Mouse (Mus musculus): ENCODE data around the gene Hacl1. TPM values are rescaled to one million over a fixed set of nuclear protein-coding genes. Genes with fewer than 3 reads are reported as not detected.

Hacl1 gene
- polyA plus RNA-seq, 1 experiment from 2014 or later: 9.7 TPM

DNA sequence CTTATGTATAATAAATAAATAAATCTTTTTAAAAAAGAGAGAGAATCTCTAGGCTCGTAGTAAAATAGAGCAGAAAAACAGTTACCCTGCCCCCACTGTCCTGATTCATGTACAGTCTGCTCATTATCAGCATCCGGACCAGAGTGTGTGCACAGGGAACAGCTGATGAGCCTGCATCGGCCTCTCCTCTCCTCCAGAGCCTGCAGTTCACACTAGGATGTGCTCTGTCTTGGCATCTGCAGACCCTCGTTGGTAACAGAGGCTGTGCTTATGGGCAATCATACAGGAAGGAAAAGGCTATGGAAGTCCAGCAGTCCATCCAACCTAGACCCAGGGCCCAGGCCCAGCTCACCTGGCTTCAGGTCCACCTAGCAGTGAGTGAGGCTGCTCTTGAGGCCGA lies 11.0 kb upstream of the Hacl1 start:
- Histone ChIP-seq H3K36me3 (no peaks in the 10 kb centered on the region), H3K4me1 (replicated peaks) (peaks cover 16% of the 10 kb centered on the region), H3K4me2 (no peak overlapping the region), H3K9ac (no peak overlapping the region), H3K27me3 (no peaks in the 10 kb centered on the region), H3K9me3 (replicated peaks) (no peaks in the 10 kb centered on the region), H3K27ac (no peak overlapping the region), H3K4me3 (no peak overlapping the region)
- ATAC-seq (replicated peaks; ENCODE audit: insufficient number of reproducible peaks, insufficient read depth, low FRiP score, low read depth): no peak
- WGBS: 44% methylated on average over 5 of the region's 5 CpGs

DNA sequence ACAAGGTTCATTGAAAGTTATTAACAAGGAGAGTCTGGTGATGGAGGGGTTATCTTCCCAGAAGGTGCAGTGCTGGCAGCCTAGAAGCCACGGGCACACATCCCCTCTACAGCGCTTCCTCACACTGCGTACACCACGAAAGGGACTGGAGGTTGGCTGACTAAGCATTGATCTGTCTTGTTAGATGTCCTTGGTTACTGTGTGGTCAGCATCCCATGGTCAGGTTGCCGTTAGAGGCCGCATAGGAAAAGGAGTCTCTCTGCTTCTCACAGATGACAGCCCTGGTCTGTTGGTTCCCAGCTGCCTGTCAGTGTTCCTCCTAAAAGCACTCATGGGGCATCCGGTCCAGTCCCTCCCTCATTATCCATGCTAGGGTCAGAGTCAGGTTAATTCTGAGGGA lies 10.1 kb upstream of the Hacl1 start:
- ATAC-seq (replicated peaks; ENCODE audit: insufficient number of reproducible peaks, insufficient read depth, low FRiP score, low read depth): no peak
- H3K9ac ChIP-seq: no peak overlapping the region
- no peaks in the 10 kb centered on the region for H3K36me3 ChIP-seq
- H3K4me3 ChIP-seq: no peak overlapping the region
- 64% methylated on average over 7 of the region's 7 CpGs for WGBS
- no peaks in the 10 kb centered on the region for H3K9me3 ChIP-seq (replicated peaks)
- no peaks in the 10 kb centered on the region for H3K27me3 ChIP-seq
- peaks cover 13% of the 10 kb centered on the region for H3K4me1 ChIP-seq (replicated peaks)
- H3K27ac ChIP-seq: no peak overlapping the region
- H3K4me2 ChIP-seq: no peak overlapping the region

DNA sequence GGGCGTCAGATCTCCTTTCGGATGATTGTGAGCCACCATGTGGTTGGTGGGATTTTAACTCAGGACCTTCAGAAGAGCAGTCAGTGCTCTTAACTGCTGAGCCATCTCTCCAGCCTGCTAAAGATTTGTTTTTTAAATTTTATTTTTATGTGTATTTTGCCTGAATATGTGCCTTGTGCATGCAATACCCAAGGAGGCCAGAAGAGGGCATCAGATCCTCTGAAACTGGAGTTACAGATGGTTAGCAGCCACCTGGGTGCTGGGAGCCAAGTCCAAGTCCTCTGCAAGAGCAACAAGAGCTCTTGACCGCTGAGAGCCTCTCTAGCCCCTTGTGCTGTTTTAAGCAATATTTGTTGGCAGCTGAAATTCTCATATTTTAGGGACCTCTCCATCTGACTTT lies 9.3 kb upstream of the Hacl1 start:
- Histone ChIP-seq H3K4me2 (no peak overlapping the region), H3K9ac (no peak overlapping the region), H3K27me3 (no peaks in the 10 kb centered on the region), H3K9me3 (replicated peaks) (no peaks in the 10 kb centered on the region), H3K4me1 (replicated peaks) (peaks cover 13% of the 10 kb centered on the region), H3K27ac (no peak overlapping the region), H3K36me3 (no peaks in the 10 kb centered on the region), H3K4me3 (no peak overlapping the region)
- WGBS: 96% methylated on average over 3 of the region's 3 CpGs
- no peak for ATAC-seq (replicated peaks; ENCODE audit: insufficient number of reproducible peaks, insufficient read depth, low FRiP score, low read depth)

DNA sequence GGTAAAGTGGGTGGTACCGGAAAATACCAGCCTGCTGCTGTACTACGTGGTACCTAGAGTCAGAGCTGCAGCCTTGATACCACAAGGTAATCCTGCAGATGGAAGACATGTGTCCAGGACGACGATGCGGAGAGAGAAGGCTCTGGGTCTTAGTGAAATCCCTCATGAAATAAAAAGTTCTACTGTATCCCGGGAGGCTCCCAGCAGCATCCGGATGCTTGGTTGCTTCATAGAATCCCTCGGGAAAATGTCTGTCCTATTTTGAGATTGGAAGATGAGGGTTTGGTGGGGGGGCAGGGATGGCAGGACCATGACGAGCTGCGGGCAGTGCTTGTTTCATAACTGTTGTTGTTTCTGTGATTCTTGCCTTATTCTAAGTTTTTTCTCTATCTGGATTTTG lies 6.9 kb upstream of the Hacl1 start:
- H3K9ac ChIP-seq: no peak overlapping the region
- H3K4me3 ChIP-seq: no peak overlapping the region
- 83% methylated on average over 10 of the region's 10 CpGs for WGBS
- no peaks in the 10 kb centered on the region for H3K27me3 ChIP-seq
- no peaks in the 10 kb centered on the region for H3K9me3 ChIP-seq (replicated peaks)
- no peak for ATAC-seq (replicated peaks; ENCODE audit: insufficient number of reproducible peaks, insufficient read depth, low FRiP score, low read depth)
- H3K36me3 ChIP-seq: no peaks in the 10 kb centered on the region
- H3K4me1 ChIP-seq (replicated peaks): peaks cover 9% of the 10 kb centered on the region
- no peak overlapping the region for H3K27ac ChIP-seq
- no peak overlapping the region for H3K4me2 ChIP-seq

DNA sequence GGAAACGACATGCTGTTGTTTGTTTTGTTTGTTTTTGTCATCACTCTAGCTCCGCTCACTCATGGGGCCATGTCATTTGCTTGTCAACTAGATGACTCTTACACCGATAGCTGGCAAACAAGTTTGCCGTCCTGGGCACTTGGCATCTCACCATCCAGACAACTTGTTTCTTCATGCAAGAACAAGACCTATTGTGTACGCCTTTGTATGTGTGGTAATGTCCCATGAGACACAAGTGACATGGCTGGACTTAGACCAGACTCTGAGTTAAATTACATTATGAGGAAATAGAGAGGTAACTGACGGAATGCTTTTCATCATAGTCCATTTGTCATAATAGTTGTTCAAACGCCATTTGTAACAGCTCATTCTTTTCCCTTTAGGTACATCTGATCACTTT lies 4.8 kb upstream of the Hacl1 start:
- WGBS: 87% methylated on average over 7 of the region's 7 CpGs
- no peak overlapping the region for H3K27ac ChIP-seq
- no peak overlapping the region for H3K9ac ChIP-seq
- H3K4me2 ChIP-seq: no peak overlapping the region
- no peak for ATAC-seq (replicated peaks; ENCODE audit: insufficient number of reproducible peaks, insufficient read depth, low FRiP score, low read depth)
- H3K9me3 ChIP-seq (replicated peaks): no peaks in the 10 kb centered on the region
- H3K4me1 ChIP-seq (replicated peaks): peaks cover 11% of the 10 kb centered on the region
- no peaks in the 10 kb centered on the region for H3K27me3 ChIP-seq
- H3K36me3 ChIP-seq: no peaks in the 10 kb centered on the region
- no peak overlapping the region for H3K4me3 ChIP-seq

DNA sequence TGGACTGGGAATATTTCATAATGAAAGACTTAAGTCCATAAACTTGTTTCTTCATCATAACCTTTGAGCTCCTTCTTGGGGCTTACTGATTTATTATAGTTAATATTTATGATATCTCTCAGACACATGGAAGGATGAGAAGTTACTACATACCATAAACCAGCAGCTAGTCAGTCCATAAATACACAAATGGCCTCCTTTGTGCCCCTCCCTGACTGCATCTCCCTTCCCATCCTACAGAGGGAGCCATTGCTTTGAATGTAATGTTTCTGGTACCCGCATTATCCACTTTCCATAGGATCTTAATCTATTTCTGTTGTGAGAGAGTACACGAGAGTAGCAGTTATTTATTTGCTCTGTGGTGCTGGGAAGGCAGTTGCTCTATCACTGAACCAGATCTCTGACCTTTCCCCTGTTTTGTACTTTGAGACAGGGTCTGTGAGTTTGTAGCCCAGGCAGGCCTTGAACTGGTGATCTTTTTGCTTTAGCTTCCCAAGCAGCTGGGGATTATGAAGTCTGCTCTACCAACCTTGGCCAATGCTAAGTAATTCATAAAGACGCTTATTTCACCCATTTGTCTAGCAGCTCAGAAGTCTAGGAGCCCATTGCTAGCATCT lies 4.0 kb upstream of the Hacl1 start:
- WGBS: 71% methylated on average over 3 of the region's 3 CpGs
- ATAC-seq (replicated peaks; ENCODE audit: insufficient number of reproducible peaks, insufficient read depth, low FRiP score, low read depth): no peak
- no peaks in the 10 kb centered on the region for H3K27me3 ChIP-seq

DNA sequence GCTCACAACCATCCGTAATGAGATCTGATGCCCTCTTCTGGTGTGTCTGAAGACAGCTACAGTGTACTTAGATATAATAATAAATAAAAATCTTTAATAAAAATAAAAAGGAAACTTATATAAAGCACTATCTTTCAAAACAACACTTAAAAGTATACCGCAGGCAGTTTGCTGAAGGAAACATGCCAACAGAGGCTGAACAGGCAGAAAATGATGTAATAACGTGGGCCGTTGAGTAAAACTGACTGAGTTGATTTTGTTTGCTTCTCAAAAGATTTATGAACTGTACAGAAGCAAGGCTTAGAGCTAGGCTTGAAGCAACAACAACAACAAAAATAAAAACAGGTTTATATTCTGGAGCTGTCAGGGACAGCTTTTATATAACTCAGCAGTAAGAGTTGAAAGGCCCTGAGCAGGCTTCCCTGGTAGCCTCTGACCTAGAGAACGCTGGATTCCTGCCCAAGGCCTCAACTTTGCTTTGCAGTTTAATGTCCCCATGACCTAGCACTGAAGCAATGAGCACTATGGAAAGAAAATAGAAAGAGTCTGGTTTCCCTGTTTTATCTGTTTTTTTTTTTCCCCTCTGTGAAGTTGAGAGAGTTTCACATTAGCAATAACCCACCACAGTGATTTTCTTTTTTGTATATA lies 3.2 kb upstream of the Hacl1 start:
- H3K9me3 ChIP-seq (replicated peaks): no peaks in the 10 kb centered on the region
- H3K36me3 ChIP-seq: no peaks in the 10 kb centered on the region
- H3K27me3 ChIP-seq: no peaks in the 10 kb centered on the region
- ATAC-seq (replicated peaks; ENCODE audit: insufficient number of reproducible peaks, insufficient read depth, low FRiP score, low read depth): no peak
- 85% methylated on average over 5 of the region's 5 CpGs for WGBS
- H3K4me2 ChIP-seq: no peak overlapping the region
- no peak overlapping the region for H3K4me3 ChIP-seq
- no peak overlapping the region for H3K27ac ChIP-seq
- peaks cover 16% of the 10 kb centered on the region for H3K4me1 ChIP-seq (replicated peaks)
- H3K9ac ChIP-seq: no peak overlapping the region

More for the DNA sequence above, 4.0 kb upstream of the Hacl1 start:
- Histone ChIP-seq H3K9me3 (replicated peaks) (no peaks in the 10 kb centered on the region), H3K36me3 (no peaks in the 10 kb centered on the region), H3K4me3 (no peak overlapping the region), H3K27ac (no peak overlapping the region), H3K4me2 (no peak overlapping the region), H3K9ac (no peak overlapping the region), H3K4me1 (replicated peaks) (peaks cover 14% of the 10 kb centered on the region)

DNA sequence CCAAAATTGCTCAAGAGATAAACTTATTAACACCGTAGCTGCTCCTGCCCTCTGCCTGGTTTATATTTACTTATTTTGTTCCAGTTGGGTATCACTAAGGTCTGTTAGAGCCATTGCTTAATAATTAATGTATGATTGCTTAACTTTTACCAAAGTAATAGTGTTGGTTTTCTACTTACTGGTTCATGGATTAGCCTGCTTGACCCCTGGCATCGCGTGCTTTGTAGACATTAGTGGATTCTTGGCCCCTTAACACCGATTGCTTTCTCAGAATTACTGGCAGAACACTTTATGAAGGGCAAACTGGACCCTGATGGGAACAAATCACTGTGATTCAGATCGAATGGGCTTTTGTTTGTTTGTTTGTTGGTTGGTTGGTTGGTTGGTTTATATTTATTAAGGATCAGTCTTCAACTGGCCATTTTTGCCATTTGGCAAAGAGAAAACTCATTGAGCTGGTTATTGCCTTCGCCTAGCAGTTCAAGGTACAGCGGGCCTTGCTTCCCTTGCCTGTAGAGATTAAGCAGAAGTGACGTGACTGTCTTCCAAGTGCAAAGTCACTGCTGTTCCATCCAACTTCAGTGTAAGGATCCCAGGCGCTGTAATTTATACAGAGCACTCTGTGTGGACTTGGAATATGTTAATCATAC lies 545 bp upstream of the Hacl1 start:
- 67% methylated on average over 9 of the region's 9 CpGs for WGBS

DNA sequence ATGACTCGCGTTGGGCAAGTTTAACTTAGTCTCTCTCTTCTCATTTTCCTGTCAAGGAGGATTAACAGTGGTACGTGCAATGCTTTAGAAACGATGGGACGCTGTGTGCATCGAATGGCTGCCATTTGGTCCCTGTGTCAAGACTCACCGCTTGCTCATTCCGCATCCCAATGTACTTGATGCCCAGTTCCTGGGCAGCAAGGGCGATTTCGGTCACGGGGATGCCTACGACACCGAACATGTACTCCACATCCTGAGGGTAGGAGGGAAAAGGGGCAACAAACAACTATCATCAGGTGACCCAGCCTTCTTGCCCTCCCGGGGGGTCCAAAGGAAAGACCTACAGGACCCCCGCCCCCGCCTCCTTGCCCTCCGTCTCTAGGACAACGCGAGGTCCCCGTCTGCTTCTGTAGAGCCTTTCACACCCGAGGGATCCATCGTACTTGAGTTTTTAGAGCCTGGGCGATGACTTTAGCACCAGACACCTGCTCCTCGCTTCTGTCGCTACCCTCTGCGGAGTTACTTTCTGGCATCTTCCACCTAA lies 668 bp downstream of the Hacl1 start, which contains the start of gene Gm49387:
Gene Gm49387, minus strand, starts transcription at position 533 of the 544 bp plus-strand sequence.
- peak; percentile 40 for ATAC-seq (replicated peaks; ENCODE audit: insufficient number of reproducible peaks, insufficient read depth, low FRiP score, low read depth)
- H3K4me1 ChIP-seq (replicated peaks): peaks cover 12% of the 10 kb centered on the region
- H3K9ac ChIP-seq: peak within 1 kb of the TSS; percentile 71
- H3K4me2 ChIP-seq: peak within 1 kb of the TSS; percentile 90
- peak within 1 kb of the TSS; percentile 90 for H3K27ac ChIP-seq
- H3K36me3 ChIP-seq: no peaks in the 10 kb centered on the region
- peak within 1 kb of the TSS; percentile 83 for H3K4me3 ChIP-seq
- H3K27me3 ChIP-seq: no peaks in the 10 kb centered on the region
- no peaks in the 10 kb centered on the region for H3K9me3 ChIP-seq (replicated peaks)
- 3% methylated on average over 26 of the region's 26 CpGs for WGBS

More for the DNA sequence above, 545 bp upstream of the Hacl1 start:
- H3K9ac ChIP-seq: peak overlapping the region; percentile 71
- ATAC-seq (replicated peaks; ENCODE audit: insufficient number of reproducible peaks, insufficient read depth, low FRiP score, low read depth): no peak
- H3K4me2 ChIP-seq: peak overlapping the region; percentile 90
- H3K27ac ChIP-seq: peak overlapping the region; percentile 90
- peaks cover 12% of the 10 kb centered on the region for H3K4me1 ChIP-seq (replicated peaks)
- H3K9me3 ChIP-seq (replicated peaks): no peaks in the 10 kb centered on the region
- peak overlapping the region; percentile 83 for H3K4me3 ChIP-seq
- no peaks in the 10 kb centered on the region for H3K36me3 ChIP-seq
- H3K27me3 ChIP-seq: no peaks in the 10 kb centered on the region

DNA sequence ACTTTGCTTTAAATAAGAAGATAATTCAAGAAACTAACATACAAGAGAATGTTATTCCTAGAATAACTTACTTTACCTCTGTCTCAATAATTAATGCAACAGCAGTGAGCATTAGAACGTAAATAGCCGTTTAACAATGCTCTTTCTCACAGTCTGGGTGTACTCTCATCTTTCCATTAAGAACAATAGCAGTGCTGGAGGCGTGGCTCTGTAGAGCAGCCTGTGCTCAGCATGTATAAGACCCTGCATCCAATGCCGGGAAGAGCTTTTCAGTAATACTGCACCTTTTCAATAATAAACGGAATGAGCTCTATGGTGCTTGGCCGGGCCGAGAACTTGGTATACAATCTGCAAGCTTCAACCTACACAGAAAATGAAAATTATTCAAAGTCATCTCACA lies 10.4 kb downstream of the Hacl1 start:
- H3K27me3 ChIP-seq: no peaks in the 10 kb centered on the region
- no peak overlapping the region for H3K27ac ChIP-seq
- no peak for ATAC-seq (replicated peaks; ENCODE audit: insufficient number of reproducible peaks, insufficient read depth, low FRiP score, low read depth)
- WGBS: 76% methylated on average over 7 of the region's 7 CpGs
- no peaks in the 10 kb centered on the region for H3K36me3 ChIP-seq
- H3K9ac ChIP-seq: no peak overlapping the region
- H3K4me2 ChIP-seq: no peak overlapping the region
- no peaks in the 10 kb centered on the region for H3K4me1 ChIP-seq (replicated peaks)
- H3K9me3 ChIP-seq (replicated peaks): no peaks in the 10 kb centered on the region
- H3K4me3 ChIP-seq: no peak overlapping the region

DNA sequence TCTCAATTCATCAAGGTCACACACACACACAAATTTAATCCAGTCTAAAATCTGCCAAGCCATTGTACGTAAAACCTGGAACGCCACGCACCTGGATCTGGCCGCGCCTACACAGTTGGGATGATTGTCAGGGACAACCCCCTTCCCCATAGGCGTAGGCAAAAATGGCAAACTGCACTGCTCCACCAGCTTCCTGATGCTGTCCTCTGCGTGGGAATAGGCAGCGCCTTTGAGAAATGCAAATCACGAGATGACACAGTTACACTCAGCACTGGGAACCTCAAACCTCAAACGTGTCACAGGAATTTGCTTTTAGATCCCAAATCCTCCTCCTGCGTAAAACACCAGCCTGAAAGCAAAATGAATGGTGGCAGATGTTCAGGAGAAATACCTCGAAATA lies 18.3 kb downstream of the Hacl1 start:
- WGBS: 85% methylated on average over 12 of the region's 12 CpGs
- H3K36me3 ChIP-seq: no peaks in the 10 kb centered on the region
- H3K4me1 ChIP-seq (replicated peaks): peaks cover 3% of the 10 kb centered on the region; the same call in 1 of the 2 replicates
- H3K27ac ChIP-seq: no peak overlapping the region
- no peak for ATAC-seq (replicated peaks; ENCODE audit: insufficient number of reproducible peaks, insufficient read depth, low FRiP score, low read depth)
- no peak overlapping the region for H3K4me3 ChIP-seq
- no peaks in the 10 kb centered on the region for H3K9me3 ChIP-seq (replicated peaks)
- H3K9ac ChIP-seq: no peak overlapping the region
- no peaks in the 10 kb centered on the region for H3K27me3 ChIP-seq
- no peak overlapping the region for H3K4me2 ChIP-seq
